Mouse (Mus musculus): ENCODE measurements around the gene Nek5. TPM values are rescaled to one million over a fixed set of nuclear protein-coding genes. Genes with fewer than 3 reads are reported as not detected.

The Nek5 gene
- polyA plus RNA-seq, 1 experiment from 2014 or later: 0.15 TPM

- Histone ChIP-seq H3K4me1 (peaks cover 24% of the 10 kb centered on the region), H3K27me3 (replicated peaks; ENCODE audit: low read depth, poor library complexity, severe bottlenecking) (peaks cover 9% of the 10 kb centered on the region; the same call in 1 of the 2 replicates), H3K9me3 (no peaks in the 10 kb centered on the region), H3K27ac (replicated peaks) (peak overlapping the region; percentile 44; the same call in 1 of the 2 replicates), H3K36me3 (replicated peaks) (no peaks in the 10 kb centered on the region), H3K4me3 (peak overlapping the region; percentile 12; the same call in 1 of the 2 replicates)
- peak; percentile 29 for DNase-seq (ENCODE audit: low spot score)
- WGBS: 9% methylated on average over 15 of the region's 15 CpGs
These were observed 85.2 kb downstream of the Nek5 start for GRCm38 (mm10) chr8:22039468-22040152.

GRCm38 (mm10) chr8:22037022-22037421 lies 87.8 kb downstream of the Nek5 start:
- peaks cover 9% of the 10 kb centered on the region; the same call in 1 of the 2 replicates for H3K27me3 ChIP-seq (replicated peaks; ENCODE audit: low read depth, poor library complexity, severe bottlenecking)
- 83% methylated on average over 7 of the region's 7 CpGs for WGBS
- DNase-seq (ENCODE audit: low spot score): no peak
- peaks cover 13% of the 10 kb centered on the region for H3K4me1 ChIP-seq
- H3K27ac ChIP-seq (replicated peaks): no peak overlapping the region
- H3K36me3 ChIP-seq (replicated peaks): no peaks in the 10 kb centered on the region
- no peaks in the 10 kb centered on the region for H3K9me3 ChIP-seq
- H3K4me3 ChIP-seq: no peak overlapping the region

- H3K36me3 ChIP-seq (replicated peaks): no peaks in the 10 kb centered on the region
- WGBS: 92% methylated on average over 9 of the region's 9 CpGs
- peaks cover 9% of the 10 kb centered on the region; the same call in 1 of the 2 replicates for H3K27me3 ChIP-seq (replicated peaks; ENCODE audit: low read depth, poor library complexity, severe bottlenecking)
- H3K4me3 ChIP-seq: no peak overlapping the region
- DNase-seq (ENCODE audit: low spot score): no peak
- peaks cover 13% of the 10 kb centered on the region for H3K4me1 ChIP-seq
- H3K9me3 ChIP-seq: no peaks in the 10 kb centered on the region
- no peak overlapping the region for H3K27ac ChIP-seq (replicated peaks)
These were observed 88.7 kb downstream of the Nek5 start for GRCm38 (mm10) chr8:22036137-22036536.

GRCm38 (mm10) chr8:22030990-22031389 lies 93.9 kb downstream of the Nek5 start:
- Histone ChIP-seq H3K4me1 (no peaks in the 10 kb centered on the region), H3K27ac (replicated peaks) (no peak overlapping the region), H3K9me3 (no peaks in the 10 kb centered on the region), H3K4me3 (no peak overlapping the region), H3K27me3 (replicated peaks; ENCODE audit: low read depth, poor library complexity, severe bottlenecking) (no peaks in the 10 kb centered on the region), H3K36me3 (replicated peaks) (no peaks in the 10 kb centered on the region)
- no peak for DNase-seq (ENCODE audit: low spot score)
- 88% methylated on average over 3 of the region's 3 CpGs for WGBS

GRCm38 (mm10) chr8:22028973-22029372 lies 95.9 kb downstream of the Nek5 start:
- H3K4me3 ChIP-seq: no peak overlapping the region
- H3K9me3 ChIP-seq: no peaks in the 10 kb centered on the region
- no peaks in the 10 kb centered on the region for H3K27me3 ChIP-seq (replicated peaks; ENCODE audit: low read depth, poor library complexity, severe bottlenecking)
- H3K27ac ChIP-seq (replicated peaks): no peak overlapping the region
- H3K36me3 ChIP-seq (replicated peaks): no peaks in the 10 kb centered on the region
- no peaks in the 10 kb centered on the region for H3K4me1 ChIP-seq
- DNase-seq (ENCODE audit: low spot score): no peak
- 91% methylated on average over 3 of the region's 3 CpGs for WGBS

- 76% methylated on average over 4 of the region's 4 CpGs for WGBS
- no peak overlapping the region for H3K4me3 ChIP-seq
These were observed 99.6 kb downstream of the Nek5 start for GRCm38 (mm10) chr8:22025241-22025640.

More at GRCm38 (mm10) chr8:22025241-22025640, 99.6 kb downstream of the Nek5 start:
- Histone ChIP-seq H3K27ac (replicated peaks) (no peak overlapping the region), H3K9me3 (no peaks in the 10 kb centered on the region), H3K27me3 (replicated peaks; ENCODE audit: low read depth, poor library complexity, severe bottlenecking) (no peaks in the 10 kb centered on the region), H3K4me1 (no peaks in the 10 kb centered on the region), H3K36me3 (replicated peaks) (no peaks in the 10 kb centered on the region)
- no peak for DNase-seq (ENCODE audit: low spot score)

Other genes starting within 250 kb of the Nek5 start
- not detected in 2 replicates for gene Defb9, start 239.6 kb downstream of the Nek5 start, polyA plus RNA-seq (2016; fragmentation: Nextera tagmentation; extraction: Ambion mirVana)
- 0.82 TPM in 1 of 2 replicates, not detected in the other for gene Defb11, start 218.6 kb downstream of the Nek5 start, polyA plus RNA-seq (2016; fragmentation: Nextera tagmentation; extraction: Ambion mirVana)
- not detected in 2 replicates for gene Defb15, start 192.3 kb downstream of the Nek5 start, polyA plus RNA-seq (2016; fragmentation: Nextera tagmentation; extraction: Ambion mirVana)
- not detected in 2 replicates for gene Defb35, start 186.7 kb downstream of the Nek5 start, polyA plus RNA-seq (2016; fragmentation: Nextera tagmentation; extraction: Ambion mirVana)
- not detected in 2 replicates for gene Defb13, start 178.3 kb downstream of the Nek5 start, polyA plus RNA-seq (2016; fragmentation: Nextera tagmentation; extraction: Ambion mirVana)
- gene Fam90a1a, start 166.3 kb downstream of the Nek5 start, polyA plus RNA-seq (2016; fragmentation: Nextera tagmentation; extraction: Ambion mirVana): not detected in 2 replicates
- not detected in 2 replicates for gene Ccdc70, start 155.3 kb downstream of the Nek5 start, polyA plus RNA-seq (2016; fragmentation: Nextera tagmentation; extraction: Ambion mirVana)
- 1.9 and 2.1 TPM in 2 replicates for gene Atp7b, start 64.7 kb downstream of the Nek5 start, polyA plus RNA-seq (2016; fragmentation: Nextera tagmentation; extraction: Ambion mirVana)
- 41.7 and 45.1 TPM in 2 replicates for gene Alg11, start 64.3 kb downstream of the Nek5 start, polyA plus RNA-seq (2016; fragmentation: Nextera tagmentation; extraction: Ambion mirVana)
- 6.8 and 7.3 TPM in 2 replicates for gene Nek3, start 41.4 kb upstream of the Nek5 start, polyA plus RNA-seq (2016; fragmentation: Nextera tagmentation; extraction: Ambion mirVana)
- 48.6 and 51.9 TPM in 2 replicates for gene Ckap2, start 60.8 kb upstream of the Nek5 start, polyA plus RNA-seq (2016; fragmentation: Nextera tagmentation; extraction: Ambion mirVana)
- gene Vps36, start 67.8 kb upstream of the Nek5 start, polyA plus RNA-seq (2016; fragmentation: Nextera tagmentation; extraction: Ambion mirVana): 41.7 and 44.5 TPM in 2 replicates
- 9.8 and 10.5 TPM in 2 replicates for gene Thsd1, start 102.3 kb upstream of the Nek5 start, polyA plus RNA-seq (2016; fragmentation: Nextera tagmentation; extraction: Ambion mirVana)
- gene Tpte, start 158.4 kb upstream of the Nek5 start, polyA plus RNA-seq (2016; fragmentation: Nextera tagmentation; extraction: Ambion mirVana): not detected in 2 replicates